Mouse (Mus musculus) myocyte (in vitro differentiated cells): Measurements from ENCODE around the gene Gm38392.
A peak's percentile ranks its signal among the peaks of the same experiment; 100 is the strongest.

Experiments
- CEBPB ChIP-seq: IDR thresholded peaks from 2 replicates; pipeline ENCODE4 v1.6.1; 2011; ENCODE audit warnings: mild to moderate bottlenecking, moderate library complexity; ENCODE audit not compliant: poor library complexity, insufficient read depth, severe bottlenecking
- MAX ChIP-seq: IDR thresholded peaks from one replicate; pipeline ENCODE4 v1.6.1; 2011; ENCODE audit warnings: low read depth, mild to moderate bottlenecking, control low read depth
- MYOD1 ChIP-seq, 3 experiments: IDR thresholded peaks; one replicate each; pipeline ENCODE4 v1.6.1; 2011; ENCODE audit warnings: control low read depth in 2 of 3, low read depth in 2 of 3, mild to moderate bottlenecking in 2 of 3, moderate library complexity in 1 of 3; ENCODE audit not compliant: insufficient read length in 2 of 3, control insufficient read depth in 1 of 3
- POLR2A ChIP-seq: IDR thresholded peaks from one replicate; pipeline ENCODE4 v1.6.1; 2011; ENCODE audit warnings: low read depth, mild to moderate bottlenecking, control low read depth, moderate library complexity; ENCODE audit not compliant: insufficient read length
- REST ChIP-seq: IDR thresholded peaks from one replicate; pipeline ENCODE4 v1.6.1; 2011; ENCODE audit warnings: mild to moderate bottlenecking, control low read depth, moderate library complexity; ENCODE audit not compliant: insufficient read depth, insufficient read length
- USF1 ChIP-seq: IDR thresholded peaks from one replicate; pipeline ENCODE4 v1.6.1; 2011; ENCODE audit warnings: low read depth, mild to moderate bottlenecking, control low read depth, moderate library complexity

DNA sequence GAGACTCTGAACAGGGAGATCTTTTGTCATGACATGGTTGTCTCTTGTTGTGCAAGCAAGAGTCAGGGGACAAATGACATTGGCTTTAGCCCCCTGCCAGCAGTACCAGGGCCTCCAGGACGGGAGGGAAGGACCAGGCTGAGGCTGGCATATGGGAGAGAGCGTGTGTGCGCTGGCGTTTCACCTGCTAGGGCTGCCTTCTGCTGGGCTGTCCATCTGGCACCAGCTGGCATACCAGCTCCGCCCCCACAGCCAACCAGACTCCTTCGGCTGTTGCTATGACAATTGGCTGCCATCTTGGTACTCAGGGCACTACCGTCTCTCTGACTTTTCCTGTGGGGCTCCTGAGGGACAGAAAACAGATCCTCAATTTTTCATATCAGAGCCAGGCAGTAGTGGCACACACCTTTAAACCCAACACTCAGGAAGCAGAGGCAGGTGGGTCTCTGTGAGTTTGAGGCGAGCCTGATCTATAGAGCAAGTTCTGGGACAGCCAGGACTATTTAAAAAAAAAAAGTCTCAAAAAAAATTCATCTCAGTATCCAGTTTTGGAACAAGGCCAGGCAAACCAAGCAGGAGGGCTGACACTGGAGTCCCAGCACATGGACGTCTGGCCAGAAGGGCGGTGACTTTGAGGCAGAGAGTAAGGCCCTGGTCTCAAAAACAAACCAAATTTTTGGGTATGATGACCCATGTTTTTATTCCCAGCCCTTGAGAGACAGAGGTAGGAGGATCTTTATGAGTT lies 60.7 kb downstream of the Gm38392 start:
- TF ChIP-seq CEBPB (no peak), POLR2A (no peak), MAX (no peak), MYOD1 (IDR thresholded peaks at IDR 0.05; ENCODE audit: control insufficient read depth in 1 of 3, insufficient read length in 2 of 3, low read depth in 2 of 3) (peak in 2 of 3 experiments; percentile 32 to 59), USF1 (no peak), REST (no peak)
